Mouse (Mus musculus) hindbrain, embryonic 14.5 days (tissue): ENCODE results near the gene Prickle2. TPM values are rescaled to one million over a fixed set of nuclear protein-coding genes. Genes with fewer than 3 reads are reported as not detected.
A peak's percentile ranks its signal among the peaks of the same experiment; 100 is the strongest.

Experiments
- ATAC-seq: fragments of 200-750 bp; cut with Nextera tagmentation; 2 replicates; pipeline ENCODE4 v1.8.0; 2017; ENCODE audit warnings: moderate number of reproducible peaks, mild to moderate bottlenecking, moderate TSS enrichment, moderate library complexity; ENCODE audit not compliant: low FRiP score
- DNase-seq: peaks from one replicate; pipeline ENCODE4 v3.0.0-alpha.2; 2015; ENCODE audit warnings: low spot score
- H3K27ac ChIP-seq: fragments of 300-500 bp; sonication (generic); 2 replicates; pipeline ENCODE4 v1.5.1; 2014; ENCODE audit warnings: mild to moderate bottlenecking, moderate library complexity
- H3K27me3 ChIP-seq: fragments of 300-500 bp; sonication (generic); 2 replicates; pipeline ENCODE4 v1.6.1; 2014; ENCODE audit warnings: mild to moderate bottlenecking, low read length, mixed read lengths; ENCODE audit not compliant: control insufficient read depth, insufficient read depth
- H3K36me3 ChIP-seq: fragments of 300-500 bp; sonication (generic); replicated peaks from 2 replicates; pipeline ENCODE4 v1.6.1; 2014; ENCODE audit not compliant: control insufficient read depth, insufficient read depth
- H3K4me1 ChIP-seq: fragments of 300-500 bp; sonication (generic); replicated peaks from 2 replicates; pipeline ENCODE4 v1.6.1; 2014; ENCODE audit warnings: antibody characterized with exemption, low read length, mixed read lengths; ENCODE audit not compliant: control insufficient read depth, insufficient read depth
- H3K4me2 ChIP-seq: fragments of 300-500 bp; sonication (generic); replicated peaks from 2 replicates; pipeline ENCODE4 v1.6.1; 2014; ENCODE audit warnings: mild to moderate bottlenecking, moderate library complexity
- H3K4me3 ChIP-seq: fragments of 300-500 bp; sonication (generic); replicated peaks from 2 replicates; pipeline ENCODE4 v1.5.1; 2014; ENCODE audit warnings: mild to moderate bottlenecking, low read length
- H3K9ac ChIP-seq: fragments of 300-500 bp; sonication (generic); 2 replicates; pipeline ENCODE4 v1.6.1; 2014
- H3K9me3 ChIP-seq: fragments of 300-500 bp; sonication (generic); 2 replicates; pipeline ENCODE4 v1.6.1; 2016; ENCODE audit warnings: low read length; ENCODE audit not compliant: control insufficient read depth
- WGBS: fragments of 180-500 bp; shearing (Covaris S2); extraction: QIAGEN DNeasy Blood & Tissue Kit; methylation state at CpG from one replicate; pipeline ENCODE4 v1.1.7; 2014; 5-methylcytosine and 5-hydroxymethylcytosine counted together
- polyA plus RNA-seq: library from polyadenylated mRNA; unstranded; fragments of >200 nt; fragmentation: Nextera tagmentation; extraction: Ambion mirVana; gene quantifications from 2 replicates; pipeline ENCODE4 v1.2.1, GENCODE M21; 2014

Gene Prickle2
- polyA plus RNA-seq, 1 experiment from 2014 or later = 18.6 TPM

GRCm38 (mm10) chr6:92467343-92467742 lies 238.6 kb downstream of the Prickle2 start:
- WGBS = 10% methylated on average over 2 of the region's 2 CpGs
- peak; percentile 85 for ATAC-seq
- H3K4me3 ChIP-seq = no peak overlapping the region
- no peak overlapping the region for H3K4me2 ChIP-seq
- peaks cover 35% of the 10 kb centered on the region for H3K4me1 ChIP-seq
- H3K9ac ChIP-seq = no peak overlapping the region
- DNase-seq = peak; percentile 72
- no peaks in the 10 kb centered on the region for H3K36me3 ChIP-seq
- H3K9me3 ChIP-seq = no peaks in the 10 kb centered on the region
- no peaks in the 10 kb centered on the region for H3K27me3 ChIP-seq
- H3K27ac ChIP-seq = peak overlapping the region; percentile 68

DNA sequence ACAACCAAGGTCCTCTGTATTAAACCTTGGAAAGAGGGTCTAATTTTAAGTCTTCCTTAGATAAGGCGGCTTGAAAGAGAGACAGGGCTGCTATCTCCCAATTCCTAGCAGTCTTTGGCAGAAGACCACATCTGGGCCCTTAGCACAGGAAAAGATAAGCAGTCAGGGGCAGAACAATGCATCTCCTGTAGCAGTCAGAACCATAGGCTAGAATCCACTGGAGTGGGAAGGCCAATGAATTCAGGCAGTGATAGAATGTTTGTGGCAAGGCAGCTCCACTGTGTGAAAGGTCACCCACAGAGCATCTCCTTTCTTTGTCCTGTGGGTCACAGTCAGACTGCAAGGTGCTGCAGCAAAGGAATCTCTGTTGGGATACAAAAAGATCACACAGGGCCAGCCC lies 240.3 kb downstream of the Prickle2 start:
- WGBS = 74% methylated on average over 1 of the region's 1 CpGs
- DNase-seq (no peak), ATAC-seq (no peak)
- Histone ChIP-seq H3K4me1 (peaks cover 51% of the 10 kb centered on the region), H3K27me3 (no peaks in the 10 kb centered on the region), H3K4me2 (no peak overlapping the region), H3K4me3 (no peak overlapping the region), H3K36me3 (no peaks in the 10 kb centered on the region), H3K9ac (no peak overlapping the region), H3K9me3 (no peaks in the 10 kb centered on the region), H3K27ac (peak overlapping the region; percentile 64)

DNA sequence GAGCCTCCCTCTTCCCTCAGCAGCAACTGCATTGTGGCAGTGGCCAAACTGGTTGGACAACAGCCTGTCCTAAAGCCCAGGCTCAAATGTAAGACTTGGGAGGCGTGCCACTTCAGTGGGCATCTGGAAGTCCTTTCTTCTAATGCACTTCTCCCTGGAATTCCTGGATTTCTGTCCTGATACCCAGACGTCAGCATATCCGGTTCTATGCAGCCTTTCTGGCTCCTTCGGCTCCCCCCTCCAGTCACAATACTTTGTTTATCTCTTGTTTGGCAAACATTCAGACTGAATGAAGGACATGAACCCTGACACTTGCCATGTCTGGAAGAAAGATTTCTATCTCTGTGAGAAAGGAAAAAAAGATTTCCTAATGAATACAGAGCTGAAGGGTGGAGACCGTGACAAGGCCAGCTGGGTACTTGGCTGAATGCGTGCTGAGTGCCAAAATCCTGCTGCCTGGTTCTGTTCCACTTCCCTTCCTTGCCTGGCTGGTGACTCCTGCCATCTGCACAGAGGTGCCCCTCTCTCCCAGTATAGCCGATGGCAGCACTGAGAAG lies 241.1 kb downstream of the Prickle2 start:
- H3K9ac ChIP-seq = no peak overlapping the region
- peak; percentile 41; the same call in 1 of the 2 replicates for ATAC-seq
- no peak overlapping the region for H3K4me2 ChIP-seq
- H3K4me1 ChIP-seq = peaks cover 55% of the 10 kb centered on the region
- H3K27ac ChIP-seq = peak overlapping the region; percentile 65
- WGBS = 47% methylated on average over 7 of the region's 7 CpGs
- H3K4me3 ChIP-seq = no peak overlapping the region
- no peaks in the 10 kb centered on the region for H3K36me3 ChIP-seq
- DNase-seq = no peak
- H3K27me3 ChIP-seq = no peaks in the 10 kb centered on the region
- H3K9me3 ChIP-seq = no peaks in the 10 kb centered on the region

DNA sequence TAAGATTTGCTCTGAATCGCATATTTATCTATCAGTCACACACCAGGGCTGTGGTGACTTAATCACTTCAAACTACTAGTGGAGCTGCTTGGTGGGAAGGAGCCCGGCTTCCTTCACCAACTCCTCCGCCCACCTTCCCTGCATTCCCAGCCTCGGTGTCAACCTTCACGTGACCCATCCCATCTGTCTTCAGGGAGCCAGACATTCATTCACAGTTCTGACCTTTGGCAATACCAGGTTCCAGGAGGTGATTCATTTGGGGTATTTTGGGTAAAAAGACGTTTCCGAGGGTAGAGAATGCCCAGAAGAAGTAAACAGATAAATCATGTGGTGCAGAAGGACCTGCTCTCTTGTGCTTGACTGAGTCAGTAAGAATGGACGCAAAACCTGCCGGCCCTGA lies 242.2 kb downstream of the Prickle2 start:
- Histone ChIP-seq H3K4me1 (peaks cover 55% of the 10 kb centered on the region), H3K27ac (no peak overlapping the region), H3K27me3 (no peaks in the 10 kb centered on the region), H3K4me2 (no peak overlapping the region), H3K36me3 (no peaks in the 10 kb centered on the region), H3K4me3 (no peak overlapping the region), H3K9ac (no peak overlapping the region), H3K9me3 (no peaks in the 10 kb centered on the region)
- ATAC-seq = no peak
- DNase-seq = no peak
- 58% methylated on average over 9 of the region's 9 CpGs for WGBS

- H3K27me3 ChIP-seq = no peaks in the 10 kb centered on the region
- peak overlapping the region; percentile 57 for H3K27ac ChIP-seq
- H3K9ac ChIP-seq = 0 out of 2 replicates have a peak overlapping the region, but pooled peaks have one; percentile 7
- H3K9me3 ChIP-seq = no peaks in the 10 kb centered on the region
- ATAC-seq = no peak
- H3K4me2 ChIP-seq = no peak overlapping the region
- H3K4me3 ChIP-seq = no peak overlapping the region
- no peak for DNase-seq
- WGBS = 48% methylated on average over 2 of the region's 2 CpGs
- no peaks in the 10 kb centered on the region for H3K36me3 ChIP-seq
- peaks cover 35% of the 10 kb centered on the region for H3K4me1 ChIP-seq
Measured at GRCm38 (mm10) chr6:92460750-92461149, 245.2 kb downstream of the Prickle2 start.

GRCm38 (mm10) chr6:92458026-92458425 lies 247.9 kb downstream of the Prickle2 start:
- Histone ChIP-seq H3K4me3 (no peak overlapping the region), H3K9me3 (no peaks in the 10 kb centered on the region), H3K9ac (no peak overlapping the region), H3K27me3 (no peaks in the 10 kb centered on the region), H3K36me3 (no peaks in the 10 kb centered on the region), H3K4me1 (peaks cover 20% of the 10 kb centered on the region), H3K27ac (no peak overlapping the region), H3K4me2 (no peak overlapping the region)
- DNase-seq = no peak
- WGBS = 83% methylated on average over 4 of the region's 4 CpGs
- ATAC-seq = no peak

DNA sequence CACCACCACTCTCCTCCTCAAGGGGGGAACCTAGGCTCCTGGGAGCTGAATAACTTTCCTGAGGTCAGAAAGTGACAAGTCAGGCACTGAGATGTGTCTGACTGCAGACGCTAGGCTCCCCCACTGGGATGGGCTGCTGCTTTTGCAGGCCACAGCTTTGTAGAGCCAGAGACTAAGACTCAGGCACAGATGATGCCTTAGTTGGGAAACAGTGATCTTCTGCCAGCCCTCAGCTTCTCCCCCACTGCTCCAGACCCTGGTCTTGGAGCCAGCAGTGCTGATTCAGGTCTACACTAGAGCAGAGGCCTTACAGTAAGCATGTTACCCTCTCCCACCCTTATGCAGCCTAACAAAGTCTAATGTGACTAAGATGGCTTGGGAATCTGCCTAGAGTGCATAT lies 254.5 kb downstream of the Prickle2 start:
- no peak overlapping the region for H3K27ac ChIP-seq
- no peaks in the 10 kb centered on the region for H3K9me3 ChIP-seq
- H3K4me1 ChIP-seq = no peaks in the 10 kb centered on the region
- H3K9ac ChIP-seq = no peak overlapping the region
- no peak overlapping the region for H3K4me2 ChIP-seq
- no peak overlapping the region for H3K4me3 ChIP-seq
- ATAC-seq (no peak), DNase-seq (no peak)
- 53% methylated on average over 1 of the region's 1 CpGs for WGBS
- H3K27me3 ChIP-seq = no peaks in the 10 kb centered on the region
- no peaks in the 10 kb centered on the region for H3K36me3 ChIP-seq

- no peaks in the 10 kb centered on the region for H3K27me3 ChIP-seq
- 90% methylated on average over 1 of the region's 1 CpGs for WGBS
- ATAC-seq (no peak), DNase-seq (no peak)
- no peaks in the 10 kb centered on the region for H3K9me3 ChIP-seq
- no peaks in the 10 kb centered on the region for H3K36me3 ChIP-seq
- H3K4me2 ChIP-seq = no peak overlapping the region
- no peak overlapping the region for H3K27ac ChIP-seq
- no peaks in the 10 kb centered on the region for H3K4me1 ChIP-seq
- H3K4me3 ChIP-seq = no peak overlapping the region
- no peak overlapping the region for H3K9ac ChIP-seq
Measured at GRCm38 (mm10) chr6:92449956-92450355, 256.0 kb downstream of the Prickle2 start.

DNA sequence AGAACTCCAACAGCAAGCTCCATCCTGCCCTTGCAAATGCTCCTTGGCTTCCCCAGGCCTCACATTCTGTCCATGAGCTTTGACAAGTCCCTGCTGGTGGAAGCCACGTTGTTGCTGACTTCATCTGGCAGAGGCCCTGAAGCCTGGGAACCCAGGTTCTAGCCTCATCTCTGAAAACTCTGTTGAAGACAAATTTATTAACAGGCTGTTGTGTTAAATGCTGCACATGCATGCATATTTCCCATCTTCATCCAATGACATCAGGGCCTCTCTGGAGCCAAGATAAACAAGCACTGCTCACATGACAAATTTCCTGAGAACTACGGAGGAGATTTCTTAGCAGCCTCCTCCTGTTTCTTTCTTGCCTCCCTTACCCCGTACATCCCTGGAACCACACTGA lies 259.3 kb downstream of the Prickle2 start:
- 62% methylated on average over 3 of the region's 3 CpGs for WGBS
- ATAC-seq (no peak), DNase-seq (no peak)
- Histone ChIP-seq H3K36me3 (no peaks in the 10 kb centered on the region), H3K4me1 (no peaks in the 10 kb centered on the region), H3K4me2 (no peak overlapping the region), H3K27me3 (no peaks in the 10 kb centered on the region), H3K27ac (no peak overlapping the region), H3K9ac (no peak overlapping the region), H3K9me3 (no peaks in the 10 kb centered on the region), H3K4me3 (no peak overlapping the region)

DNA sequence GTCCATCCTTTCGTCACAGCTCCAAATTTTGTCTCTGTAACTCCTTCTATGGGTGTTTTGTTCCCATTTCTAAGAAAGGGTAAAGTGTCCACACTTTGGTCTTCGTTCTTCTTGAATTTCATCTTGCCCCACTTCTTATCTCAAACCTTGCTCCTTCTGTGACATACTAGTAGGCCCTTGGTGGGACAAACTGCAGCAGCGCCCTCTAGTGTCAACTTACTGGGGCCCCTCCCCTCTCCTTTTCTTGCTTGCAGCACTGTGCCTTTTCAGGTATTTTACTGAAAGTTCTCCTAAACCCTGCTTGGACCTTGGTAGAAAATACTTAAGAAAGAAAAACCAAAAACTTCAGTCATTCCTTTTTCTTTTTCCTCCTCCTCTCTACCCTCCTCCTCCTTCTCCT lies 264.8 kb downstream of the Prickle2 start:
- no peak overlapping the region for H3K27ac ChIP-seq
- H3K4me3 ChIP-seq = no peak overlapping the region
- no peaks in the 10 kb centered on the region for H3K36me3 ChIP-seq
- no peak for ATAC-seq
- no peak overlapping the region for H3K4me2 ChIP-seq
- no peaks in the 10 kb centered on the region for H3K9me3 ChIP-seq
- WGBS = 45% methylated on average over 2 of the region's 3 CpGs
- no peak for DNase-seq
- H3K9ac ChIP-seq = no peak overlapping the region
- H3K27me3 ChIP-seq = no peaks in the 10 kb centered on the region
- H3K4me1 ChIP-seq = no peaks in the 10 kb centered on the region; the same call in 1 of the 2 replicates
